Mouse (Mus musculus) cerebellum, adult 9-10 months (tissue): ENCODE data around the gene Uchl1.

Experiments
- DNase-seq: peaks from one replicate; pipeline ENCODE4 v3.0.0; 2022

Gene Uchl1

DNA sequence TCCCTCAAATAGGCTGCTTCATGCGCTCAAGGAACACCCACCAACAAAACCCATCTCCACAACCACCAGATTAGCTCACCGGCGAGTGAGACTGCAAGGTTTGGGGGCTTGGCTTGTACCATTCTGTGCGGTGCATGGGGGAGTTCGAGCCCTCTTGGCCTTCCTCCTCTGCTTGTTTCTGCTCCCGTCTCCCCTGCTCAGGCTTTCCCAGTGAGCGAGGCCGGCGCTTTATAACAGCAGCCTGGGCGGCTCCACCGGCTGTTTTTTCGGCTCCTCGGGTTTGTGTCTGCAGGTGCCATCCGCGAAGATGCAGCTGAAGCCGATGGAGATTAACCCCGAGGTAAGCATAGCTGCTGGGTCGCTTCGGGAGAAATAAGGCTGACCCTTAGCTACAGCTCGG is at the start of gene Uchl1:
Uchl1 (plus strand) TSS at position 109 of the 400 bp plus-strand sequence.
- peak; percentile 93 for DNase-seq

DNA sequence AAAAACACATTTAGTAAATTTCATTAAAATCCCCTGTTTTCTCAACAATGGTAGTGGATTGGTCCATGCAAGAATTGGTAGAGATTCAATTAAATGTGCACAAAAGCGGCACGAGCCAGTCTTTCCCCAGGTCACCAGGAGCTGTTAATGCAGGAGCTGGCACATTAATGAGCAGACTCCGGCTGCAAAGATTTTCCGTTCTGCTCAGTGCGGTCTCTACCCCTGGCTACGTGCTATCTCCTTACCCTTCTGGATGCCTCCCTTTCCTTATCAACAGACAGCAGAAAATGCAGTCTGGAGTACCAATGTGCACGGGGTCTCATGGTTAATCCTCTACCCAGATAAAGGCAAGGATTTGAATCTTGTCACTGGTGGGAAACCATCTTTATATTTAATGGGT is 48.1 kb upstream of the Uchl1 start:
- no peak for DNase-seq

- DNase-seq: no peak
These were observed 40.3 kb upstream of the Uchl1 start for GRCm38 (mm10) chr5:66635459-66636079.

GRCm38 (mm10) chr5:66642156-66642555 is 33.7 kb upstream of the Uchl1 start:
- DNase-seq: no peak

DNA sequence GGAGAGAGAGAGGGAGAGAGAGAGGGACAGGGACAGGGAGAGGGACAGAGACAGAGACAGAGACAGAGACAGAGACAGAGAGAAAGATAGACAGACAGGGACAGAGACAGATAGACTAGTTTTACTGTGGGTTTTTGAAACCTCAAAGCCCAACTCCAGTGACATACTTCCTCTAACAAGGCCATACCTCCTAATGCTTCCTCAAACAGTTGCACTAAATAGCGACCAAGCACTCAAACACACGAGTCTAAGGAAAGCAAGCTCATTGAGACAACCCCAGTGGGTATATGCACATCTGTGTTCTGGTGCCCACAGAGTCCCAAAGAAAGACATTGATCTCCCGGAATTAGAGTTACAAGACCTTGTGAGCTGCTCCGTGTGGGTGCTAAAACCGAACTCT is 32.6 kb upstream of the Uchl1 start:
- DNase-seq: no peak

GRCm38 (mm10) chr5:66647504-66647903 is 28.4 kb upstream of the Uchl1 start:
- no peak for DNase-seq

DNA sequence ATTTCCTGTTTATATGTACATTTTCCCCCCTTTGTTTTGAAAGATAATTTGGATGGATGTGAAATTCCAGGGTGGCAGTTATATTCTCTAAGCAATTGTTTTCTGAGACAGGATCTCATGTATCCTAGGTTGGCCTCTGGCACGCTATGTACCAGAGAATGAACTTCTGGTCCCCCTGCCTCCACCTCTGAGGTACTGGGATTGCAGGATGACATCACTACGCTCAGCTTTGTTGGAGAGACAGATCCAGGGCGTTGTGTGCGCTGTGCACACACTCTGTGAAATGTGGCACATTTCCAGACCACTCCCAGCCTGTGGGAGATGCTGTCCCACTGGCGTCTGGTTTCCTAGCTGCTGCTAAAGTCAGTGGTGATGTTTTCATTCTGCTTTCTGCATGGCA is 21.7 kb upstream of the Uchl1 start:
- DNase-seq: no peak

GRCm38 (mm10) chr5:66675189-66675890 is 551 bp upstream of the Uchl1 start:
- peak; percentile 34 for DNase-seq

DNA sequence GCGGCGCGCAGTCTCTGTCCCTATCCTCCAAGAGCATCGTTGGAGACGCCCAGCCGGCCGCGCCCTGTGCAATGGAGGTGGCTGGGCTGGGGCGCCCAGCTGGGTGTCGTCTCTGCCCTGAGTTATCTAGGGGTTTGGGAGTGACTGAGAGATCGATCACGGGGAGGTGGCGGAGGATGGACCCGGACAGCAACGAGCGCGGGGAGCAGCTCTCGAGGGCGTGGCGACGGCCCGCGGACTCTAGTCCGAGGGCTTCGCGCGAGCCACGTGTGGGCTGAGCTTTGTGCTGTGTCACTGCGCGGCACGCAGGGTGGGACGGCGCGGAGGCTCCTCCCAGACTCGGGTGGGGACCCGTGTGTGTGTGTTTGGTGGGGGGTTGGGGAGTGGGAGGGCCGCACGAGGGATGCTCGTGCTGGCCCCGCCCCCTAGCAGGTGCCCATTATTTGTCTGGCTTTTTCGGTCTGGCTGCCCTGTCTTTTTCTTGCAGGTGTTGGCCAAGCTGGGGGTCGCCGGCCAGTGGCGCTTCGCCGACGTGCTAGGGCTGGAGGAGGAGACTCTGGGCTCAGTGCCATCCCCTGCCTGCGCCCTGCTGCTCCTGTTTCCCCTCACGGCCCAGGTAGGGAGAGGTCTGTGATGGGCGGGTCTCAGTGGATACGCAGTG is 696 bp downstream of the Uchl1 start:
- DNase-seq: peak; percentile 71

DNA sequence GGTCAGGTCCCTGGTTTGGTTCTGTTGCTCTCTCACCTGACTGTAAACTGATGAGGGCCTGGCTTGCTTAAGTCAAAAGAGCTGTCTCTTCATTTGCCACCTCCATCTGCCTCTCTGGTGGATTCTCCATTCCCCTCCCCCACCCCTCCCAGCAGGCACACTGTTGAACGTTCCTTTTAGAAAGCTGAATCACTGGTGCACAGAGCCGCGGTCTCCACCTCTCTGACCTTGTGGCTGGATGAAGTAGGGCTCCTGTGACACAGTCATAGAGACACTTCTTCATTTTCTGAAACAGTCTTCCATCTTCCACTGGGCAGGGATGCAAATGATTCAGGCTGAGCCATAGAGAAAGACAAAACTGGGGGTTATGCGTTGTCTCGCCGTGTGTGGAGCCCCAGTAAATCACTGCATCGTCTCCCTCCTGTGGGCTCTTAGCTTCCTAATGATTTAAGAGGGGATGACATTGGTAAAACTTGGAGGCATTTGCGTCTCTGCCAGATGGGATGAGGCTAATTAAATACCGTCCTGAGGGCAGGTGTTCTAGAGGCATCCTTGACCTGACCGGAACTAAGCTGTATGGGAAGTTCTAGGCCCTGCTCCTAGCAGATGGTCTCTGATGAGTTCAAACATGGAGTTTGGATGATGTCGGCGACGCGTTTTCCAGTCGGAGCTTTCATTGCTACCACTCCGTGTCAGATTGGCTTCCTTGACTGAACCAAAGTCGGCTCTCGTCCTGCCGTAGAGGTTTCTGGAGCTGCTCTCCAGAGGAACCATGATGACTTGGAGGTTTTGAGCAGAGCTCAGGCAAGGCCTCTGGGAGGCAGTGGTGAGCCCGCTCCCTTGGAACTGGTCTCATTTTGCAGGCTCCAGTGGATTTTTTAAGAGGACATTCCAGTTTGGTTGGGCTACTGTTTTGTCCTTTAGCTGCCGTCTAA is 1.8 kb downstream of the Uchl1 start:
- DNase-seq: peak; percentile 56

GRCm38 (mm10) chr5:66679222-66679621 is 3.3 kb downstream of the Uchl1 start:
- no peak for DNase-seq

- DNase-seq: no peak
These were observed 10.0 kb downstream of the Uchl1 start for GRCm38 (mm10) chr5:66685930-66686329.

- DNase-seq: no peak
These were observed 11.0 kb downstream of the Uchl1 start for GRCm38 (mm10) chr5:66686863-66687262.

GRCm38 (mm10) chr5:66687737-66688136 is 11.8 kb downstream of the Uchl1 start:
- DNase-seq: no peak

- DNase-seq: no peak
These were observed 12.4 kb downstream of the Uchl1 start for GRCm38 (mm10) chr5:66688286-66688685.

- DNase-seq: no peak
These were observed 13.9 kb downstream of the Uchl1 start for GRCm38 (mm10) chr5:66689796-66690195.

DNA sequence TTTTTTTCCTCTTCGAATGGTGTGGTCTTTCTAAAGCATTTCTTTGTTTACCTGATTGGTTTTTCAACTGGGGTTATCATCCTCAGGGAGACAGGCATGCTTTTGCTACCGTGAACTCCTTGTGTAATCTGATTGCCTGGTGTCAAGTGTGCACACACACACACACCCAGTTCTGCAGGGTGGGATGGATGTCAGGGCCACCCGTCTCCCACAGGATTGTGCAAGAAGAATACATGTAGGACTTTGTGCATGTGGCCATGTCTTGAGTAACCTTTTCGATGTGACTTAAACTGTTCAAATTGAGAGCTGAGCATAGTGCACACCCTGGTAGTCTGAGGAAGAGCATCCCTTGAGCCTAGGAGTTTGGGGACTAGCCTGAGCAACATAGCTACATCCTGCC is 17.3 kb downstream of the Uchl1 start:
- DNase-seq: no peak

DNA sequence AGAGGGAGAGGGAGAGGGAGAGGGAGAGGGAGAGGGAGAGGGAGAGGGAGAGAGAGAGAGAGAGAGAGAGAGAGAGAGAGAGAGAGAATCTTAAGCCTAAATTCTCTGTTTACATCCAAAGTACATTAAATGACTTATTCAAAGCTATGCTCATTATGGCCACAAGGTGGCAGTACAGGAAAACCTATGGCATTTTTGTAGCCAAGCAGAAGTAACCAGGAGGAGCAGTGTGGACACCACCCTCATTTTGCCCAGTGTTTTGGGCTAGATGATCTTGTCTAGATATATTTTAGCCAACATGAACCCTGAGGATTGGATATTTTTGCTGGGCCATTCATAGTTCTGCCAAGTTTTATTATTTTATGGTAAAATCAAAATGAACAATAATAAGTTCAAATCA is 21.2 kb downstream of the Uchl1 start:
- peak; percentile 79 for DNase-seq

DNA sequence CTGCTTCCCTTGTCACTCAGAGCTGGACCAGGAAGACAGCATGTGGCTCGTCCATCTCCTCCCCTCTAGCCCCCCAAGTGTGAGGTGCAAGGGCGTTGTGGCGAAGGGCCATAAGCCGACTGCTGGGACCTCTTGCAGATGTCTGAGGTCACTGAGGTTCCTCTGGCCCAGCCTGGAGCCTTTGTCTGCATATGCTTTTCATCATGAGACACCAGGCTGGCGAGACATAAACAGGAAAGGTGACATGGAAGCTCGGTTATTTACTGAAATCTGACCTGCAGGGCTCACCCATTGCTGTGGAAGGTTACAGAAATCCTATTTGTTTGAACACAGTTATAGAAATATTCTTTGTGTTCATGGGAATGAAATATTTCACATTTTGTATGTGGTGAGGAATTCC is 24.0 kb downstream of the Uchl1 start:
- no peak for DNase-seq

DNA sequence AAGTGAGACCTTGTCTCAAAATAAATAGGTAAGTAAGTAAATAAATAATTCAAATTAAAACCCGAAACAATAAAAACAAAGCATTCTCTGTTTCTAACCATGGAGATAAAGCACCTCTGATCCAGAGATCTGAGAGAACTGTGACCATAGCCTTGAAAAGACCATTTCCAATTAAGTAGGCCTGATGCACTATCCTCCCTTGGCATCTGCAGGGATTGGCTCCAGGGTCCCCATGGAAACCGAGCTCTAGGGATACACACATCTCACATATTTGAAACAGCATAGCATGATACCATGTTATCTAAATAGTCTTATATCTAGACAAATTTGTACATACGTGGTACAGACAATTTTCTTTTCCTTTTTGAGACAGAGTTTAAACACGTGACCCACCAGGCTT is 26.1 kb downstream of the Uchl1 start:
- no peak for DNase-seq

GRCm38 (mm10) chr5:66703317-66704004 is 27.6 kb downstream of the Uchl1 start:
- DNase-seq: no peak

- DNase-seq: no peak
These were observed 32.0 kb downstream of the Uchl1 start for GRCm38 (mm10) chr5:66707859-66708258.
